Mouse (Mus musculus): Measurements from ENCODE around the gene Gripap1. TPM values are rescaled to one million over a fixed set of nuclear protein-coding genes. Genes with fewer than 3 reads are reported as not detected.

Gripap1 gene
- polyA plus RNA-seq, 1 experiment from 2014 or later, result 47.3 TPM

DNA sequence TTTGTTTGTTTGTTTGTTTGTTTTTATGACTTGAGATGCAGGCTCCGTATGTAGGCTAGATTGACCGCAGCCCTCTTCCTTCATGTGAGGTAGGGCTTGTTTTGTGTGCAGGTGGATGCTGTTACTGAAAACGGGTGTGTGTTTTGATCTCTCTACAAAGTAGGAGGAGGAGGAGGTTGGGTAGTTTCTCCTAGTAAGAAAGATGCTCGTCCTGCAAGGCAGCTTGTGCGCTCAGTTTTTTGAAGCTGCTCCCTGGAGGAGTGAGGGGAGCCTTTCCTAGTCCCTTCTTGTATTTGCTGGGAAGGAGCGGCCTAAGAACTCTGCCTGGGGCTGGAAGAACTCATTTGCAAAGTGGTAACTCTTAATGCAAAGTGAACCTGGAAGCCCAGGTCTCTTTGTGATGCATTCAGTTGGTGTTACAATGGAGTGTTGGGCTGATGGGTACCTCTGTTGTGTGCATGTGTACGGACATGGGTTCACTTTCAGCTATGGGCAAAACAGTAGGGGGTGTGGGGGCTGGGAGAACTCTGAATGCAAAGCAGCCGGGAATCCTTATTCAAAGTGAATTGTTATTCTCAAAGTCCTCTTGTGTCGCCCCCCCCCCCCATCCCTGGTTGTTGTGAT is 24.8 kb upstream of the Gripap1 start:
- Histone ChIP-seq H3K4me2 (replicated peaks) (peak overlapping the region; percentile 71), H3K4me1 (peaks cover 19% of the 10 kb centered on the region), H3K9me3 (no peaks in the 10 kb centered on the region), H3K9ac (no peak overlapping the region), H3K27me3 (no peaks in the 10 kb centered on the region), H3K4me3 (peak overlapping the region; percentile 71), H3K27ac (no peak overlapping the region), H3K36me3 (peaks cover 34% of the 10 kb centered on the region)
- ATAC-seq (ENCODE audit: low FRiP score, low read depth), result no peak
- WGBS, result 25% methylated on average over 9 of the region's 9 CpGs

- Histone ChIP-seq H3K4me1 (peaks cover 19% of the 10 kb centered on the region), H3K27ac (no peak overlapping the region), H3K9ac (peak overlapping the region; percentile 25; the same call in 1 of the 2 replicates), H3K4me2 (replicated peaks) (peak overlapping the region; percentile 71), H3K27me3 (no peaks in the 10 kb centered on the region), H3K36me3 (peaks cover 39% of the 10 kb centered on the region), H3K9me3 (no peaks in the 10 kb centered on the region), H3K4me3 (peak overlapping the region; percentile 71)
- WGBS, result 37% methylated on average over 12 of the region's 13 CpGs
- ATAC-seq (ENCODE audit: low FRiP score, low read depth), result no peak
These were observed 24.3 kb upstream of the Gripap1 start for GRCm38 (mm10) chrX:7765281-7765670.

DNA sequence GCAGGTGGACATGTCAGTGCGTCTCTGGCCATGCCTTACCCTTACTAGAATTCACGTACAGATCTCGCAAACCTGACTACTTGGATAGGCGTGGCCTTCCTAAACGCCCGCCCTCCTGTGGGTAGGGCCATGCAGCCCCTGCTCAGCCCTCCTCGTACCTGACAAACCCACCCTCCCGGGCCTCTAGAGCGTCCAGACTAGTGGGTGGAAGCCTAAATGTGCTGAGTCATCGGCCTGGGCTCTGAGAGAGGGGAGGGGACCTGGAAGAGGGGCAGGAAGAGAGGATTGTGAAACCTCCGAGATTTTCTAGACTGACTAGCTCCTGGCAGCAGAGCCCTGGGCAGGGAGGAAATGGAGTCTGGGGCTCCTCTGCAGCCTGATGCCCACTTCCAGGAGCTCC is 23.8 kb upstream of the Gripap1 start:
- Histone ChIP-seq H3K4me2 (replicated peaks) (peak overlapping the region; percentile 71), H3K27ac (no peak overlapping the region), H3K36me3 (peaks cover 44% of the 10 kb centered on the region), H3K9me3 (no peaks in the 10 kb centered on the region), H3K4me3 (peak overlapping the region; percentile 71), H3K4me1 (peaks cover 19% of the 10 kb centered on the region), H3K27me3 (no peaks in the 10 kb centered on the region), H3K9ac (peak overlapping the region; percentile 25; the same call in 1 of the 2 replicates)
- peak; percentile 41; the same call in 1 of the 2 replicates for ATAC-seq (ENCODE audit: low FRiP score, low read depth)
- WGBS, result 12% methylated on average over 11 of the region's 11 CpGs

- no peak overlapping the region for H3K4me3 ChIP-seq
- ATAC-seq (ENCODE audit: low FRiP score, low read depth), result no peak
- H3K9me3 ChIP-seq, result no peaks in the 10 kb centered on the region
- H3K9ac ChIP-seq, result no peak overlapping the region
- WGBS, result 83% methylated on average over 7 of the region's 7 CpGs
- peaks cover 14% of the 10 kb centered on the region for H3K4me1 ChIP-seq
- H3K4me2 ChIP-seq (replicated peaks), result no peak overlapping the region
- H3K27me3 ChIP-seq, result no peaks in the 10 kb centered on the region
- no peak overlapping the region for H3K27ac ChIP-seq
- H3K36me3 ChIP-seq, result peaks cover 71% of the 10 kb centered on the region
These were observed 20.1 kb upstream of the Gripap1 start for GRCm38 (mm10) chrX:7769302-7770017.

DNA sequence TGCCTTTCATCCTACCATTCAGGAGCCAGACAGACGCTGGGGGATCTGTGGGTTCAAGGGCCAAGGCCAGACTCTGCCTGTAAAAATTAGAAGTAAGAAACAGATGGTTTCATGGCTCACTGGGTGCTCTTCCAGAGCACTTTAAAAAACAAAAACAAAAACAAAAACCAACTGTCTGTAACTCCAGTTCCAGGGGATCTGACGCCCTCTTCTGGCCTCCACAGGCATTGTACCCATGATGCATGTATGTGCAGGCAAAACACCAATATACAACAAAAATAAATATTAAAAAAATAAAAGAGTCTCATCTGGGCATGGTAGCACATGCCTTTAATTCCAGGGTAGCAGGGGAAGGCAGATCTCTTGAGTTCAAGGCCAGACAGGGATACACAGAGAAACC is 16.8 kb upstream of the Gripap1 start:
- Histone ChIP-seq H3K36me3 (peaks cover 57% of the 10 kb centered on the region), H3K4me1 (no peaks in the 10 kb centered on the region), H3K27me3 (no peaks in the 10 kb centered on the region), H3K9me3 (no peaks in the 10 kb centered on the region), H3K9ac (no peak overlapping the region), H3K27ac (no peak overlapping the region), H3K4me3 (no peak overlapping the region), H3K4me2 (replicated peaks) (no peak overlapping the region)
- whole genome bisulfite sequencing, result 48% methylated on average over 2 of the region's 2 CpGs
- no peak for ATAC-seq (ENCODE audit: low FRiP score, low read depth)

DNA sequence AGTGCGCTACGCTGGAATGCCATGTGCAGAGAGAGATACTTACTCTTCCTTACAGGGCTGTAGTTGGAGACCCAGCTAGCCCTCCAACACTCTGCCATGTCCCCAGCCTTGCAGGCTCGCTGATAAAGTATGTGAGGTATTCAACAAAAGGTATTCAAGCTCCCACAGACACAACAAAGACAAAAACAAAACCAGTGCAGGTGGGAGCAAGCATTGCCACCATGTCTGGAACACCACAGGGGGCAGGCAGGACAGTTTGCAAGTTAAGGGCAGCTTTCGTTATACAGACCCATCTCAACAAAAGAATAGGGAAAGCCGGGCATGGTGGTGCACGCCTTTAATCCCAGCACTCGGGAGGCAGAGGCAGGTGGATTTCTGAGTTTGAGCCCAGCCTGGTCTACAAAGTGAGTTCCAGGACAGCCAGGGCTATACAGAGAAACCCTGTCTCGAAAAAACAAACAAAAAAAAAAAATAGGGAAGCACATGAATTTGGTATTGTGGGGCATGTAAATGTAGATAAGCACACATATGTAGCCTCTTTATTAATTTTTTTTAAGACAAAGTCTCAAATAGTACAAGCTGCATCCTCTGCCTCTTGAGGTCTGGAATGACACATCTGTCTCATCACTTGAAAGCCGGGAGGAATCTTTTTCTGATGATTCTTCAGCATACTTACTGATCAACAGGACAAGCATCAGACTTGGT is 13.9 kb upstream of the Gripap1 start:
- Histone ChIP-seq H3K9ac (no peak overlapping the region), H3K27ac (no peak overlapping the region), H3K36me3 (peaks cover 29% of the 10 kb centered on the region), H3K4me2 (replicated peaks) (no peak overlapping the region), H3K27me3 (no peaks in the 10 kb centered on the region), H3K9me3 (no peaks in the 10 kb centered on the region), H3K4me3 (no peak overlapping the region), H3K4me1 (no peaks in the 10 kb centered on the region)
- no peak for ATAC-seq (ENCODE audit: low FRiP score, low read depth)
- WGBS, result 78% methylated on average over 9 of the region's 9 CpGs

DNA sequence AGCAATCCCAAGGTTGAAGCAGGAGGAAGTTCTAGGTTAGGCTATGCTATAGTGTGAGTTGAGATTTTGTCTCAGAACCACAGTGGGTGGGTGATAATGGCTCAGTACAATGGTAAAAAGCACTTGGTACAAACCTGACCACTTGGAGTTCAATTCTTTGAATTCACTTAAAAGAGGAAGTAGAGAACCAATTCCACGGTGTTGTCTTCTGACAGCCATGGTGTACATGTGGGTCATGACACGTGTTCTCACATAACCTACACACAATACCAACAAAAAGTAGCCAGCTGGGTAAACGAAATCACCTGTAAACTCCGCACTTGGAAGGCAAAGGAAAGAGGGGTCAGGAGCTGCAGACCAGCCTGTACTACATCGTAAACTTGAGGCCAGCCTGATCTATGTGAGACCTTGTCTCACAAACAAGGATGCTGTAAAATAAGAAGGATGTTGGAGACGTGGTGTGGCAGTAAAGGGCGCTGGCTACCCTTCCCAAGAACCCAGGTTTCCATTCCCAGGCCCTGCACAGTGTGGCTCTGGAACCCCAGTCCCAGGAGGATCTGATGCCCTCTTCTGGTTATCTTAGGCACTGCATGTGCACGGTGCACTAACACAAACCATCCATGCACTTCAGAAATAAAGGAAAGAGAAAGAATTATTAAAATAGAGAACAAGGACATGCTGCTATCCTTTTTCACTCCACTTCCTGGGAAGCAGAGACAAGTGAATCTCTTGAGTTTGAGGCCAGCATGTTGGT is 13.1 kb upstream of the Gripap1 start:
- ATAC-seq (ENCODE audit: low FRiP score, low read depth), result 0 out of 2 replicates have a peak, but pooled peaks have one; percentile 59
- 49% methylated on average over 8 of the region's 8 CpGs for WGBS
- no peak overlapping the region for H3K9ac ChIP-seq
- no peak overlapping the region for H3K4me3 ChIP-seq
- no peak overlapping the region for H3K4me2 ChIP-seq (replicated peaks)
- H3K27me3 ChIP-seq, result no peaks in the 10 kb centered on the region
- H3K4me1 ChIP-seq, result no peaks in the 10 kb centered on the region
- H3K27ac ChIP-seq, result no peak overlapping the region
- peaks cover 21% of the 10 kb centered on the region for H3K36me3 ChIP-seq
- H3K9me3 ChIP-seq, result no peaks in the 10 kb centered on the region

DNA sequence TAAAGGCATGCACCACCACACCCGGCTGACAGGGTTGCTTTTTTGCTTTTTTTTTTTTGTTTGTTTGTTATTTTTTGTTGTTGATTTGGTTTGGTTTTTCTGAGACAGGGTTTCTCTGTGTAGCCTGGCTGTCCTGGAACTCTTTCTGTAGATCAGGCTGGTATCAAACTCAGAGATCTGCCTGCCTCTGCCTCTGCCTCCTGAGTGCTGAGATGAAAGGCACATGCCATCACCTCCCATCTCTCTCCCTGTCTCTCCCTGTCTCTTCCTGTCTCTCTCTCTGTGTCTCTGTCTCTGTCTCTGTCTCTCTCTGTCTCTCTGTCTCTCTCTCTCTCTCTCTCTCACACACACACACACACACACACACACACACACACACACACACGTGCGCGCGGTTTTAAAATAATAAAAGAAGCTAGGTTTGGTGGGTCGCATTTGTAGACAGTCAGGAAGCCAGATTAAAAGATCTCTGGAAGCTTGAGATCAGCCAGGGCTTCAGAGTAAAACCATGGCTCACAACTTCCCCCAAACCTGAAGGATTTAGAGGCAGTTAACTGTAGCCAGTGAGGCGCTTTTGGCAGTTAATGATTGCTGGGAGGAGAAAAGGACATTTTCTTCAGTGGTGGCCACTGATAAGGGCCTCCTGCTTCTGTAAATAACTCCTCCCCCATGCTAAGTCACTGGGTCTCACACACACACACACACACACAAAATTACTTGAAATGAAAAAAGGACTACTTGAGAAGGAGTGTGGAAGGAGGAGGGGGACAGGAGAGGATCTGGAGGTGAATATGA is 10.9 kb upstream of the Gripap1 start:
- H3K9me3 ChIP-seq, result no peaks in the 10 kb centered on the region
- WGBS, result 81% methylated on average over 7 of the region's 7 CpGs
- H3K36me3 ChIP-seq, result peaks cover 10% of the 10 kb centered on the region
- H3K27me3 ChIP-seq, result no peaks in the 10 kb centered on the region
- H3K27ac ChIP-seq, result no peak overlapping the region
- no peak overlapping the region for H3K4me2 ChIP-seq (replicated peaks)
- no peak overlapping the region for H3K4me3 ChIP-seq
- H3K9ac ChIP-seq, result no peak overlapping the region
- H3K4me1 ChIP-seq, result no peaks in the 10 kb centered on the region
- ATAC-seq (ENCODE audit: low FRiP score, low read depth), result no peak

DNA sequence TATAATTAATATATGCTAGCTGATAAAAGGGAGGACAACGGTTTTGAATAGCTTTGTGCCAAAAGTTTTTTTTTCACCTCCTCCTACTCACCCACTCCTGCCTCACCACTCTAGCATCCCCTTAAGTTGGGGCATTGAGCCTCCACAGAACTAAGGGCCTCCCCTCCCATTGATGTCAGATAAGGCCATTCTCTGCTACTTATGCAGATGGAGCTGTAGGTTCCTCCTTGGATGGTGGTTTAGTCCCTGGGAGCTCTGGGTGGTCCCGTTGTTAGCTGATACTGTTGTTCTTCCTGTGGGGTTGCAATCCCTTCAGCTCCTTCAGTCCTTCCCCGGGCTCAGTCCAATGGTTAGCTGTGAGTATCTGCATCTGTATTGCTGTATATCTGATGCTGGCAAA is 10.3 kb upstream of the Gripap1 start:
- no peak overlapping the region for H3K4me3 ChIP-seq
- ATAC-seq (ENCODE audit: low FRiP score, low read depth), result no peak
- no peak overlapping the region for H3K27ac ChIP-seq
- no peaks in the 10 kb centered on the region for H3K9me3 ChIP-seq
- no peaks in the 10 kb centered on the region for H3K4me1 ChIP-seq
- H3K27me3 ChIP-seq, result no peaks in the 10 kb centered on the region
- no peak overlapping the region for H3K4me2 ChIP-seq (replicated peaks)
- H3K36me3 ChIP-seq, result peaks cover 3% of the 10 kb centered on the region; the same call in 1 of the 2 replicates
- H3K9ac ChIP-seq, result no peak overlapping the region
- WGBS, result 18% methylated on average over 3 of the region's 3 CpGs

GRCm38 (mm10) chrX:7782603-7783092 is 6.9 kb upstream of the Gripap1 start:
- Histone ChIP-seq H3K27me3 (no peaks in the 10 kb centered on the region), H3K4me3 (no peak overlapping the region), H3K27ac (no peak overlapping the region), H3K36me3 (no peaks in the 10 kb centered on the region), H3K9ac (no peak overlapping the region), H3K4me2 (replicated peaks) (no peak overlapping the region), H3K4me1 (no peaks in the 10 kb centered on the region), H3K9me3 (no peaks in the 10 kb centered on the region)
- 72% methylated on average over 4 of the region's 4 CpGs for WGBS
- no peak for ATAC-seq (ENCODE audit: low FRiP score, low read depth)

DNA sequence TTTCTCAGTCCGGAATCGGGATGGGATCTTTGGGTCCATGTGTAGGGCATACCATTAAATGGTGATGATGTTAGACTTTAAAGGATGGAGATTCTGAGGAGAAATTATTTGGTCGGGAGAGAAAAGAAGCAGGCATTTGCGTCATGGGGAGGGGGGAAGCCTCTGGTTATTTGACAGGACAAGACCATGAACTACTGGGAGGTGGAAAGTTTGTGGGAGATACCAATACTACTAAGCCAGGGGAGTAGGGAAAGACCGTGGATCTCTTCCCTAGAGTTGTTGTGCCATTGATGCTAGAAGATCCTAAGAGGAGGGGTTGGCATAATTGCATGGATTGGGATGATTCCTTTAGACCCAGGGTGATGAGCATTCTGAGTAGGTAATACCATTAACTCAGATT is 744 bp downstream of the Gripap1 start:
- ATAC-seq (ENCODE audit: low FRiP score, low read depth), result no peak
- H3K36me3 ChIP-seq, result no peaks in the 10 kb centered on the region; the same call in 1 of the 2 replicates
- H3K9ac ChIP-seq, result peak overlapping the region; percentile 59
- H3K4me2 ChIP-seq (replicated peaks), result peak overlapping the region; percentile 67
- H3K4me1 ChIP-seq, result peaks cover 5% of the 10 kb centered on the region; the same call in 1 of the 2 replicates
- WGBS, result 20% methylated on average over 5 of the region's 5 CpGs
- peak overlapping the region; percentile 54 for H3K4me3 ChIP-seq
- H3K27me3 ChIP-seq, result no peaks in the 10 kb centered on the region
- H3K27ac ChIP-seq, result no peak overlapping the region
- H3K9me3 ChIP-seq, result no peaks in the 10 kb centered on the region
